Mouse (Mus musculus) central nervous system, embryonic 14 days (tissue): Measurements from ENCODE around the gene Bfsp2. TPM values are rescaled to one million over a fixed set of nuclear protein-coding genes. Genes with fewer than 3 reads are reported as not detected.

ENCODE experiments used
- polyA plus RNA-seq: library from polyadenylated mRNA; depleted of rRNA; stranded (reverse); fragments of >200 nt; gene quantifications from 2 replicates; pipeline ENCODE4 v1.2.3, GENCODE M21; 2012; rRNA removed

Gene Bfsp2
- polyA plus RNA-seq: 2.0 and 2.4 TPM in 2 replicates

DNA sequence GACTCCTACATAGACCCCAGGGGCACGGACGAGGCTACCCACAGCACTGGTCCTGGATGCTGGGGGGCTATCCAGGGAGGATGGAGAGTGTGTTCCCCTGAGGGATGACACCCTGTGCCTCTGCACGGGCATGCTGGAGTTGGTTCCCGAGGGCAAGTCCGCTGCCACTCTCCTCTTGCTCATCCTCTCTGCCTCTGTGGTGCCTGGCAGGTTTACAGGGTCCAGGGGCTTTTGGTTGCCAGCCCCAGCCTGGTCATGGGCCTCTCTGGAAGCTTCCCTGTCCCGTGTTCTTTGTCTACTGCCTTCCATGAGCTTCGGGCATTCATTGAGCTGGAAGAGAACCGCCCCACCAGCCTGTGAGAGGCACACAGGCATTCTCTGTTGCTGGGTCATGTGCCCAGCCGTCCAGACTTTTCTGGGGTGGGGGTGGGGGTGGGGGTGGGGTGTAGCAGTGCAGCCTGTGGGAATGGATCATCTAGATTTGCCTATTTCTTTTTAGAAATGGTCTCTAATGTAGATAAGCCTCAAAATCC, at the start of gene Bfsp2:
Gene Bfsp2, minus strand, starts transcription at position 377 of the 533 bp plus-strand sequence.

Other genes with a start within 250 kb of the Bfsp2 start
- gene Trf, start 250.0 kb downstream of the Bfsp2 start, polyA plus RNA-seq: 12.3 and 14.5 TPM in 2 replicates
- gene 1300017J02Rik, start 175.3 kb downstream of the Bfsp2 start, polyA plus RNA-seq: 0.59 and 0.79 TPM in 2 replicates
- gene Topbp1, start 175.2 kb downstream of the Bfsp2 start, polyA plus RNA-seq: 46.2 and 54.2 TPM in 2 replicates
- gene Cdv3, start 114.6 kb downstream of the Bfsp2 start, polyA plus RNA-seq: 70.8 and 71.7 TPM in 2 replicates